Mouse (Mus musculus) CH12.LX (cell line): Measurements from ENCODE around the gene Padi1.

Experiments
- CTCF ChIP-seq, 2 experiments: IDR thresholded peaks in 1 of 2; conservative IDR thresholded peaks in 1 of 2; 2 replicates each; pipeline ENCODE4 v1.5.1; 2011 to 2012; ENCODE audit warnings: low read depth in 2 of 2, low read length in 2 of 2, improper control_type of control experiment in 1 of 2, inconsistent platforms in 1 of 2, mild to moderate bottlenecking in 1 of 2, moderate library complexity in 1 of 2
- E2F4 ChIP-seq: IDR thresholded peaks from 2 replicates; pipeline ENCODE4 v1.6.1; 2011; ENCODE audit warnings: low read depth, low read length, improper control_type of control experiment; ENCODE audit not compliant: insufficient replicate concordance
- EP300 ChIP-seq: IDR thresholded peaks from 2 replicates; pipeline ENCODE4 v1.6.1; 2011; ENCODE audit warnings: low read length, improper control_type of control experiment
- HCFC1 ChIP-seq: IDR thresholded peaks from 2 replicates; pipeline ENCODE4 v1.6.1; 2012; ENCODE audit warnings: low read depth, mild to moderate bottlenecking, inconsistent platforms, low read length, improper control_type of control experiment
- MEF2A ChIP-seq: IDR thresholded peaks from 2 replicates; pipeline ENCODE4 v1.6.1; 2014; ENCODE audit warnings: low read depth, mild to moderate bottlenecking, inconsistent platforms, low read length, improper control_type of control experiment, borderline replicate concordance
- POLR2A ChIP-seq: IDR thresholded peaks from 2 replicates; pipeline ENCODE4 v1.6.1; 2011; ENCODE audit warnings: low read depth, mild to moderate bottlenecking, improper control_type of control experiment, low read length
- RAD21 ChIP-seq: IDR thresholded peaks from 2 replicates; pipeline ENCODE4 v1.6.1; 2011; ENCODE audit warnings: low read depth, mild to moderate bottlenecking, low read length, improper control_type of control experiment, moderate library complexity
- TBP ChIP-seq: conservative IDR thresholded peaks from 2 replicates; pipeline ENCODE4 v1.6.1; 2011; ENCODE audit warnings: low read depth, low read length, improper control_type of control experiment
- TCF12 ChIP-seq: IDR thresholded peaks from 2 replicates; pipeline ENCODE4 v1.6.1; 2014; ENCODE audit warnings: low read depth, mild to moderate bottlenecking, inconsistent platforms, low read length, improper control_type of control experiment
- USF1 ChIP-seq: IDR thresholded peaks from 2 replicates; pipeline ENCODE4 v1.6.1; 2014; ENCODE audit warnings: low read depth, mild to moderate bottlenecking, inconsistent platforms, low read length, improper control_type of control experiment
- ZNF384 ChIP-seq: IDR thresholded peaks from 2 replicates; pipeline ENCODE4 v1.6.1; 2012; ENCODE audit warnings: low read depth, low read length, improper control_type of control experiment, inconsistent platforms

GRCm38 (mm10) chr4:140825942-140826341, 19.6 kb downstream of the Padi1 start:
- TF ChIP-seq E2F4 (no peak), TCF12 (no peak), ZNF384 (no peak), RAD21 (no peak), CTCF (conservative IDR thresholded peaks at IDR 0.05 in 1 of 2, IDR thresholded peaks at IDR 0.05 in 1 of 2; ENCODE audit: low read depth in 2 of 2, low read length in 2 of 2) (no peak), MEF2A (no peak), HCFC1 (no peak), USF1 (no peak), TBP (no peak), POLR2A (no peak), EP300 (no peak)
